Mouse (Mus musculus) WW6 (cell line): Measurements from ENCODE around the gene Zbtb16.

Source experiments
- DNase-seq: peaks from one replicate; pipeline ENCODE4 v3.0.0-alpha.2; 2013; ENCODE audit warnings: low read depth, low spot score

The Zbtb16 gene

GRCm38 (mm10) chr9:48826377-48826889 lies 9.6 kb downstream of the Zbtb16 start:
- no peak for DNase-seq

GRCm38 (mm10) chr9:48824533-48825130 lies 11.4 kb downstream of the Zbtb16 start:
- no peak for DNase-seq

GRCm38 (mm10) chr9:48823851-48824250 lies 12.2 kb downstream of the Zbtb16 start:
- DNase-seq = no peak

GRCm38 (mm10) chr9:48823319-48823705 lies 12.7 kb downstream of the Zbtb16 start:
- DNase-seq = no peak

- no peak for DNase-seq
These were observed 13.3 kb downstream of the Zbtb16 start for GRCm38 (mm10) chr9:48822586-48823318.

GRCm38 (mm10) chr9:48821916-48822585 lies 14.0 kb downstream of the Zbtb16 start:
- no peak for DNase-seq

- no peak for DNase-seq
These were observed 14.6 kb downstream of the Zbtb16 start for GRCm38 (mm10) chr9:48821431-48821830.

GRCm38 (mm10) chr9:48820791-48821190 lies 15.2 kb downstream of the Zbtb16 start:
- no peak for DNase-seq

- no peak for DNase-seq
These were observed 16.3 kb downstream of the Zbtb16 start for GRCm38 (mm10) chr9:48819695-48820094.

GRCm38 (mm10) chr9:48819137-48819536 lies 16.9 kb downstream of the Zbtb16 start:
- no peak for DNase-seq

GRCm38 (mm10) chr9:48817907-48818306 lies 18.1 kb downstream of the Zbtb16 start:
- DNase-seq = no peak

- no peak for DNase-seq
These were observed 18.6 kb downstream of the Zbtb16 start for GRCm38 (mm10) chr9:48817399-48817793.

- DNase-seq = no peak
These were observed 19.2 kb downstream of the Zbtb16 start for GRCm38 (mm10) chr9:48816678-48817398.

- no peak for DNase-seq
These were observed 19.9 kb downstream of the Zbtb16 start for GRCm38 (mm10) chr9:48816157-48816556.

- no peak for DNase-seq
These were observed 21.0 kb downstream of the Zbtb16 start for GRCm38 (mm10) chr9:48814881-48815495.

GRCm38 (mm10) chr9:48813960-48814880 lies 21.8 kb downstream of the Zbtb16 start:
- no peak for DNase-seq

- DNase-seq = no peak
These were observed 23.7 kb downstream of the Zbtb16 start for GRCm38 (mm10) chr9:48812352-48812751.

GRCm38 (mm10) chr9:48806591-48806990 lies 29.4 kb downstream of the Zbtb16 start:
- no peak for DNase-seq

GRCm38 (mm10) chr9:48805850-48806249 lies 30.2 kb downstream of the Zbtb16 start:
- DNase-seq = no peak

GRCm38 (mm10) chr9:48804509-48804908 lies 31.5 kb downstream of the Zbtb16 start:
- no peak for DNase-seq
